Mouse (Mus musculus): ENCODE measurements around the gene Spin1. TPM values are rescaled to one million over a fixed set of nuclear protein-coding genes. Genes with fewer than 3 reads are reported as not detected.

The Spin1 gene
- polyA plus RNA-seq, 1 experiment from 2014 or later: 63.4 TPM

Other genes with a start within 250 kb of the Spin1 start
- gene Nxnl2, start 70.1 kb downstream of the Spin1 start, polyA plus RNA-seq (2016; fragmentation: Nextera tagmentation; extraction: Ambion mirVana): 1.1 and 1.5 TPM in 2 replicates

All from heart, embryonic 12.5 days (tissue).